Mouse (Mus musculus): ENCODE measurements around the gene Evc. TPM values are rescaled to one million over a fixed set of nuclear protein-coding genes. Genes with fewer than 3 reads are reported as not detected.

The Evc gene
- 10 to 100 TPM; 29.2 to 30.5 TPM for total RNA-seq (2021)
- long read RNA-seq, experiment 1, full-length matches to known transcripts: 1 of 29 reads
- long read RNA-seq, experiment 1, partial matches to known transcripts: 4 of 29 reads
- long read RNA-seq, experiment 1, other reads (novel, unspliced or antisense): 24 of 29 reads
- long read RNA-seq, experiment 2, full-length matches to known transcripts: 1 of 22 reads
- long read RNA-seq, experiment 2, partial matches to known transcripts: 3 of 22 reads
- long read RNA-seq, experiment 2, other reads (novel, unspliced or antisense): 18 of 22 reads

DNA sequence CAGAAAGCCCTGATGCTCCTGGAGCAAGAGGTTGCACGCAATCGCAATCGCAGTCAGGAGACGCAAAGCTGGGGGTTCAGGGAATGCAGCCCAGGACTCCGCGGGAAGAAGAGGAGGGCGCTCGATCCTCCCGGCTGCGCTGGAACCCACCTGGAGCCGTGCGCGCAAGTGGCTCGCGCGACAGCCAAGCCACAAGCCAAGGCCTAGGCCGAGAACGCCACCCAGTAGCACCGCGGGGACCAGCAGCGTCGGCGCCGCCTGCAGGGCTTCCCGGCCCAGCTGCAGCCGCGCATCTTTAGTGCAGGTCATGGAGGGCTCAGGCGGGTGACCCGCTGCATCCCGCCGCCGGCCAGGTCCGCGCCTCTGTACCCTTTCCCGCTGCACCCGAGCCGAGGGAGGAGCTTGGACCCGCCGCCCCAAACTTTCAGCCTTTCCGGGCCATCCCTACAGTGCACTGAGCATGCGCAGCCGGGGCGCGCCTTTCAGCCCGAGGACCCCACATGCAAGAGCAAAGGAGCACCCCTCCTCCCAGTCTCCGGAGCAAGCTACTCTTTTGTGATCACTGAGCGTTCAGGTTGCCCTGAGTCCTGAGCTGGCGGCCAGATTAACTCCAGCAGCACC lies at the start of gene Evc:
Gene Evc (minus strand): TSS at position 410 of the 621 bp plus-strand sequence.
- DNase-seq: peak; percentile 67

DNA sequence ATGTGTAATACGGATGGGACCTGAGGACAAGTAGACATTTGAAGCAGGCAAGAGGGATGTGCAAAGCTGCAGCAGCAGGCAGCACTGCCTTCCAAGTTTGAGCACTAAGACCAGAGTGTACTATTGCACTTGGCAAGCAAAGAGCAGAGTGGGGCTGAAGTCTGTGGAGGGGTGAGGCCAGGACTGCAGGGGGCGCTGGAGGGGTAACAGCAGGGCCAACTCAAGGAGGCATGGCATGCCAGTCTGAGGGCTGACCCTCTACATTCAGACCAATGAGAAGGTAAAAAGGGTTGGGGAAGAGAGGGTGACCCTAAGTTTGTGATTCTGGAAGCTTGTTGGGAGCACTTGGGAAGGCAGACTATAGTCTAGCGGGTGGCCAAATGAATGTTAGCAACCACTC lies 46.9 kb upstream of the Evc start:
- no peak for DNase-seq

DNA sequence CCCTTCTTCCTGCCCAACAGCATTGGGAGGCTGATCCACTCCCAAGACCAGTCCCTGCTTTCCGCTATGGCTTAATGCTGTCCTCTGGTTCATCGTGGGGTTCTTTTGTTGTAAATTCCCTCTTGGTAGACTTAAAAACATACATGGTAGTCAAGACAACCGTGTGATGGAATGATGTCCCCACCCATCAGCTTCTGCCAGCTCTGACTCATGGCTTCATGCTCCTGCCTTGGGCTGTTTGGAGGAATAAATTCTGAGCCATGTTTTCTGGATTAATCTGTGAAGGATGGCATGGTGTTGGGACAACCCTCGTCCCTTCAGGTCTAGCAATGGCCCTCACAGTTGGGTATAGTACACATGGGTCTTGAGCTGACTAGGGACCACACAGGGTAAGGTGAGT lies 43.9 kb upstream of the Evc start:
- DNase-seq: no peak

DNA sequence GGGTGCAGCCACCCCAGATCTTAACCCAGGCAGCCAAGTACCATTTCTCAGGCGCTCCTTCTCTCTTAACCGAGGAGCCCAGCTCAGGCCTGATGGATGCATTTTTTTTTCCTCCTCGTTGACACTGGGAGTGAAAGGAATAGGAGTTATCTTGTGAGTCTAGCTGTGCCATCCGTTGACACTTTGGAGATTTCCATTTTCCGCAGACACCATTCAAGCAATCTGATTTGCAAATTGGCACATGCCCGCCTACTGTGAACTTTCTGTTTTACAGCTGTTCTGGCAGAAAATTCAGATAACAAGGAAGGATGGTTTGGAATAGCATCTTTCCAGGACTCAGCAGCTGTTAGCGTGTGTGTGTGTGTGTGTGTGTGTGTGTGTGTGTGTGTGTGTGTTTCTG lies 40.7 kb upstream of the Evc start:
- DNase-seq: no peak

DNA sequence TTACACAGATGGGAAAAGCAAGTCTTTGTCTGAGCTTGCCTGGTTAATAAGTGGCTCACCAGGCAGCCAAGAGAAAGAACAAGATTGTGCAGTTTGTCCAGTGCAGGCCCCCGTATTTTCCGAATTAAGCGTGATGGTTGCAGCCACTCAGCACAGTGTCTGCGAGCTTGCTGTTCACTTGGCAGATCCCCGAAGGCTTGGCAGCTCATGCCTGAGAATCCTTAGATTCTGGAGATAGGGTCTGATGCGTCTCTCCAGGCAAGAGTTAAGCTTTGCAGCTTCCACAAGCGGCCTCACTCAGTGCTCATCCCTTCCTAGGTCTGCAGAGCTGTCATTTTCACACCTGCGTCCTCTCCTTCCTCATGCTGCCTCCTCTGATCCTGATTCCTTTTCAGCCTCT lies 32.1 kb upstream of the Evc start:
- DNase-seq: no peak

DNA sequence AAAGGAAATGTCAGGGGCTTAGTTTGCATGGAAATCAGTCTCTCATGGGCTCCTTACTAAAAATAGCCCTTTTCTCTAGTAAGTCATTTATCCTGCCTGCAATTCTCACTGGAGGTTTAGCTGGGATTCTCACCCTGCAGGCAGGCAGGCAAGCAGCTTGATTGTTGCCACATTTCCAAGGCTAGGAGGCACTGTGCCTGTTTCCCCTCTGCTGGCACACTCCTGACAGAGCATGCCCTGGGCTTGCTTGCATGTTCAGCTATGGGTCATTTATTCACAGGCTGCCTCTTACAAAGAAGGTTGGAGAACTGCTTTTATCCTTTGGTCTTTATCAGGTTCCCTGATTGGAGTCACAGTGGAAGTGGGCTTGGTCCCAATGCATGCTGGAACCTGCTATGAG lies 29.1 kb upstream of the Evc start:
- no peak for DNase-seq

DNA sequence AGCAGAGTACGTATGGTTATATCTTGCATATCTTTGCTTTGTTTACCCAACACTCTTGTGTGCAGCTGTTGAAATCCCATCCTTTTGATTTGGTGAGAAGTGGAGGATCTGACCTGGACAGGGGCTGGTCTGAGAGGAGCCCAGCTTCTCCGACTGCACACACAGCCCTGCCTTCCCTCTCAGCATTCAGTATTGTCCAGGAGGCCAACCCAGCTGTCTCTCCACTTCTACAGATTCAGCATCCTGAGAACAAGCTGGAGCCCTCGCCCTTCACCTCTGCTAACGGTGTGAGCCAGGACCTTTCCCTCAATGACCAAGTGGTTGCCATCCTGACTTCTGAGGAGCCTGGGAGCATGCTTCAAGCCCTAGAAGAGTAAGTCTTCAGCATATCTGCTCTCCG lies 26.6 kb upstream of the Evc start:
- DNase-seq: no peak

DNA sequence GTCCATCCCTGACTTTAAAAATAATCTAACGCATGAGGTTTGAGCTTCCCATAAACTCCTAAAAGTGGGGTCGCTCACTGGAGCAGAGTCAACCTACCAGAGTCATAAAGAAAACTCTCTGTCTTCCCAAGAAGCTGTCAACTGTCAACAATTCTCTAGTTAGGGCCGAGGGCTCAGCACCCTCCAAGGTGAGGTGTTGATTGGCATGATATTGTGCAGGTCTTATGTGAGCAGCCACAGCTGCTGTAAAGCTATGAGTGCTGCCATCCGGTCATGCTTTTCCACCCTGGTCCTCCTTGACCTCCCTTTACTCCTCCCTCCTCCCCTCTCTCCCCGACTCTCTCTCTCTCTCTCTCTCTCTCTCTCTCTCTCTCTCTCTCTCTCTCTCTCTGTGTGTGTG lies 25.9 kb upstream of the Evc start:
- no peak for DNase-seq

DNA sequence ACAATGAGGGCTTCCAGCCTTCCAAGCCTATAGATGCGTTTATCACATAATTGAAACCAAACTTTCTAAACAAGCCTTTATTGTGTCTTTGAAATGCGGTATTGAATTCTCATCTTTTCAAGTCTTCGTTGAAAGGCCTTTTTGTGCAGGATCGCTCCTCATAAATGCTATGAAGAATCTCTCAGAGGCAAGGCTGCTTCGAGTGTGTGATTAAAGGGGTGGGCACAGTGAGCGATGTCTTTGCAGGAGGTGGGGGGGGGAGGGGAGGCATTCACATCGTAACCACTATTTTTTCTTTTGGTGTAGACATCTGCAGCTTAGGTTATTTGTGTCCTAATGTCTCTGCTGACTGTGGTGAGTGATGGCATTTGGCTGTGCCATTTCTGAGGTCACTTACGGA lies 19.3 kb upstream of the Evc start:
- DNase-seq: no peak

DNA sequence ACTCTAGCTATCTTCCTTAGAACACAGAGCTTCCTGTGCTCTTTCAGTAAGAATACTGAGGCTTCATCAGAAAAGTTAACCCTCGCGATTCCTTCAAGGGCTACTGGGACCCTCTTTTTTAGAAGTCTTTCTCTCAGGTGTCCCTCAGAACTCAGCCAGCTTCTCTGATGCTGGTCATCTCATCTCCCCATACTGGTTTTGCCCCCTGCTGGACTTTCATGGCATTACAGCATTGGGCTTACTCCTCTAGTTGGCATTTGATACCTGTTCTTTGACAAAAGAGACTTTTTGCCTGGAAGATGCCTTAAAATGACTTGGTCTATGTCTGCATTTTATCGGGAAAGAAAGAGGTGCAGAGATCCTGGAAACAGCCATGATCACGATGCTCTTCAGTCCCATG lies 17.7 kb upstream of the Evc start:
- DNase-seq: no peak

DNA sequence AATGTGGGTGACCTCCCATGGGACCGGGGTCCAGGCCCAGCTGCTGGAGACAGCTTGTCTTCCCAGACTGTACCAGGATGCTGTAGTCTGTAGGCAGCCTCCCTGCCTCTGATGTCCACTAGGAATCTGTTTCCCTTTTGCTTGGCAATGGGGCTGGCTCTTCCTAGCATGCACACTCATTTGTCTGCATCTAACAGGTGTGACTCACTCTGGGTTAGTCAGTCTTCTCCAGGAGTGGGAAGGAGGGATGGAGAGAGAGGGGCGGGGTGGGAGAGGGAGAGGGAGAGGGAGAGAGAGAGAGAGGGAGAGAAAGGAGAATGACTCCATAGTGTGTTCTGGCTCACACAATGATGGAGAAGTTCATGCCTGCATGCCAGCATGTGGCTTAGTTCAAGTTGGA lies 15.1 kb upstream of the Evc start:
- DNase-seq: no peak

DNA sequence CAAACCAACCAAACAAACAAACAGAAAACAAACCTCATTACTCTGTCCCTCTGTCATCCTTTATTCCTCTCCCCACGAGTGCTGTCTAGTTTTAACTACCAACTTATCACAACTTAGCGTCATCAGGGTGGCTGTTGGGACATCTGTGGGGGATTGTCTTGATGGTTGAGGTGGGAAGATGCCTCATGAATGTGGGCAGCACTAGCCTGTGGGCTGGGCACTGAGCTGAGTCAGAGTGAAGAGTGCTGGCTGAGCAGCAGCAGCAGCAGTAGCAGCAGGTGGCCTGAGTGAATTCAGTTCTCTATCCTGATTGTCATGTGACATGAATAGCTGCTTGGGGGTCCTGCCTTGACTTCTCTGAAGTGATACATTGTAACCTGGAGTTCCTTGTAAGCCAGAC lies 7.3 kb upstream of the Evc start:
- no peak for DNase-seq

DNA sequence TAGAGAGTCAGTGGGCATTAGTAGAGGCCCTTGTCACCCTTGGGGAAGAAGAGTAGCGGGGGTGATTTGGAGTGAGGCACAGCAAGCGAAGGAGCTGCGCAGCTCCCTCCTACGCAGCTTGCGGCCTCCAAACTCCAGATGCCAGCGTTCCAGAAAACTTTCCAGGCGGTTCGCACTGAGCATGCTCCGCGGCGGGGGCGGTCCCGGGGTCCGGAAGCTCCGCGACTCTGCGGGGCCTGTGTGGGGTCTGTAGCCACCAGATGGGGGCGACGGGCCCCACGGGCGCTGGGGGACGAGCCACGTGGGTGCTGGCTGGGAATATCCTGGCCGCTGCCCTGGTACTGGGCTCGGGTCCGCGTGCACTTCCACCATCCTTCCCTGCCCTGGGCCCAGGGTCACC lies 1.6 kb upstream of the Evc start, which contains the start of gene Evc2:
Gene Evc2 (plus strand): TSS at position 212 of the 400 bp plus-strand sequence.
- DNase-seq: peak; percentile 71

DNA sequence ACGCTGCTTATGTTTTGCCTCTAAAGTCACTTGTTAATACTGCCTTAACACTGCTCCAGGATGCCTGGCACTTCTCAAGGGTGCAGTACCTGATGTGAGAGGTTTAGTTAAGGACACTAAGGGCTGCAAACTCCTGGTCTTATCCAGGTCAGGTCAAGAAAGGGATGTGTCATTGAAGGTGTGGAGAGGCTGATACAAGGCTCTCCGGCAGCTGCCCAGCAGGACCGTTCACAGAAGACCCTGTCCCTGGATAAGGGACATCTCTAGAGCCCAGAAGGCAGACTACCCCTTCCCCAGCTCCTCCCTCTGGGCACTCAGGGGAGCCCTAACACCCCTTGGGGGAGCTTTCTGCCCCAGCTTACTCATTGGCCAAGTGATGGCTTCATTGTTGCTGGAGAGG lies 1.0 kb upstream of the Evc start:
- no peak for DNase-seq

DNA sequence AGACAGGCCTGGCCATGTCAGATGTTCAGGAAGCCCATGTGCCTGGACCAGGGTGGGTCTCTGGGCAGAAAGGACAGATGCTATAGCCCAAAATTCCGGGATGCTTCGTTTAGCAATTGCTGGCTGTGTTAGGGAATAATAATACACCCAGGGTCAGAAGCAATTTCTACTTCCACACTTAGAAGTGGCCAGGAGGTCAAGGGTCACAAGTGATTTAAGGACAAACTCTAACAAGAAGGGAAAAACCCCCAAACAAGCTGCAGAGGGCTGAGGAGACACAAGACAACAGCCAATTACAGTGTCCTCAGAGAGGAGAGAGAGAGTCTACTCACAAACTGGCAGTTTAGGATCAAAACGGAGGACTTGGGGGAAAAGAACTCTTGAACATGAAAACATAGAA lies 1.6 kb downstream of the Evc start:
- DNase-seq: no peak

DNA sequence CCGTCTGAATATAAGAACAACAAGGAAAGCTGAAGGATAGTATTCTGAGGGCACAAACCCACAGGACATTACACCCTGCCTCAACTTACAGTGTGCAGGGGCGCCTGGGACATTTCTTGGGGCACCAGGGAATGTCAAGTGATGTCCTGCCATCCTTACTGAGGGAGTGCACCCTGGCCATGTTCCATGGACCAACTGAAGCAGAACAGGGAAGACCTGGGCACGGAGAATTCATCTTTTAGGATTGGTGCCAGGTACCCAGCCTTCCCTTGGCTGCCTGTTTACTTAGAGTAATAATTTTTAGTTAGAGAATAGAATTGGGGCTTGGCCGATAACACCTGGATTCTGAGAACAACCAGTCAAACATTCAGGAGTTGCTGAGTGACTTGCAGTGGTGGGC lies 4.6 kb downstream of the Evc start:
- DNase-seq: no peak

DNA sequence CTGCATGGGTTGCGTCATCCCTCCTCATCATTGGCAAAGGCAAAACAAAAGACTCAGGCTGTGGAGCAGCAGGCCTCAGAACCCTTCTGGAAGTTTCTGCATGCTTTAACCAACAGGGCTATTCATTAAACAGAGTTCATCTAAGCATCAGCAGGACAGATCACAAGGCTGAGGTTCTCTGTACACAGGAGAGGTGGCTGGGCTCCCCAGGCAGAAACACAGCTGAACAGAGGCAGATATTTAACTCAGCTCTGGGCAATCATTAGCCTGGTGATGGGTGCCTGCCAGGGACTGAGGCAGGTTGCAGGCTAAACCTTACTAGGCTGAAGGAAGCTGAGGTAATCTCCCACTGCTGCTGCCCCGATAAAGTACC lies 5.6 kb downstream of the Evc start:
- DNase-seq: no peak

DNA sequence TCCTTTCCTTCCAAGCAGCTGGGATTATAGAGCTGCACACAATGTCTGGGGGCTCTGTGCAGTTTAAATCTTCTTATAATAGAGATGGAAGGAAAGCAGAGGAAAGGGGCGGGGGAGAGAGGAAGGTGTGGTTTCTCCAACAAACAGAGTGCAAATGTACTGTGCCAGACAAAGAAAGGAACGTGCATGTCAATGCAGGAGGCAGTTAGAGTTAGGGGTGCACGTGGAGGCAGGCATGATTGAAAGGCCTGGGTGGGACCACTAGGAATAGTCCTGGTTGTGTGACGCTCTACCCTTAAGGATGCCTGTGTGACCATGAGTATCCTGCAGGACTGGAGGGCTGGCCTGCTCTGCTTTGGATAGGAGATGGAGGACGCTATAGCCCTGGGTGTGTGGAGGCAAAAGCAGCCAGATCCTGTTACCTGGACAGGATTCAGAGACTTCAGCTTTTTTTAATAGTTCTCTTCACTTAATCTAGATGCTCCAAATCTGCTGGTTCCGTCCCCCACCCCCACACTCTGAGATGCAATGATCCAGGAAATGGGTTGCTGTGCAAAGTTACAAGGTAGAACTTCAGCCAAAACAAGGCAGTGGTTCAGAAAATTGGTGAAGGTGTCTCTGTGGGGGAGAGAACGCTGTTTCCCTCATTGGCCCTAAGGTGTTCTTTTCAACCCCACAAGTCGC lies 6.1 kb downstream of the Evc start:
- no peak for DNase-seq

DNA sequence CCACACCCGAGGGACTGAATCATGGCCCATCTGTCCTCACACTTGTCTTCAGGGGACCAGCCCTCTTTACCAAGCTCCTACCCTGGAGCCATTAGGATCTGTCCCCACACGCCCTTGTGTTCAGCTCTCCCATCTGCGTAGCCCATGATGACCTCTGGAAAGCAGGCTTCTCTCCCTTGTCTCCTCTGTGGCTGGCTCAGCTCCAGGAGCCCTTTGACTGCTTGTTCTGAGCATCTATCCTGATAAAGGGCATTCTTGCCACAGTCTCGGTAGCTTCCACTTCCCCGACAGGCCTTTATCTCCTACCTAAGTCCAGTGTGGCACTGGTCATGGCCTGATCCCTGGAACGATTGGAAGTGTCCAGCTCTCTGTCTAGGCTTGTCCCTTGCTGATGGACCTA lies 10.0 kb downstream of the Evc start:
- DNase-seq: no peak

DNA sequence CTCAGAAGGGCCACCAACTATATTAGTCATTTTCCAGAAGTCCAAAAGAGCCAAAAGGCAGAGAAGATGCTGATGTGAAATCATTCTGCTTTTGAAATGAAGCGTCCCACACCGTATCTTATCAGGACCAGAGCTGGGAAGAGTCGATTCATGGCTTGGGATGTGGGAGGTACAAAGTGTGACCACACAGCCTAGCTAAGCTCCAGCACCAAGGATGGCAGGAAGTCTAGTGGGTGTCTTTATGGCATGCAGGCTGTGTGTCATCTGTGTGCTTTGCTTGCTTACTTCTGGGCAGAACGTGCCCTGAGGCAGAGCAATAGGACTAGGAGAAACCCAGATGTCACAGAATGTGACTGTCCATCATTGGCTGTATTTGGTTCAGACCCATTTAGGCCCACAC lies 15.9 kb downstream of the Evc start:
- no peak for DNase-seq

DNA sequence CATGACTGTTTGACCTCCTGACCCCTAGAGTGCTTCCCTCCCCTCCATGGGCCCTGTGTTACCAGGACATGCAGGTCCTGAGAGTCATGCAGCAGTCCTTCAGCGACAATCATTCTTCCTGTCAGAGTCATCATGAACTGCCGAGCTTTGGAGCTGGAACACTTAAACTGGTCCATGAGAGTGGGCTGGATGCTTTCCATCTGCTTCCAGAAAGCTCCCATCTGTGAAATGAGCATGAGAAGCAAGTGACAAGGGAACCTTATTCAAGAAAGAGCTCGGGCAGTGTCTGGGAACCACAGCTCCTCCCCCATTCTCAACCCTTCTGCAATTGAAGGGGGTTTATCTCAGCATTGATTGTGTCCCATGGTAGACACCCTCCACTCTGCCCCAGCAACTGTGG lies 16.5 kb downstream of the Evc start:
- DNase-seq: no peak

DNA sequence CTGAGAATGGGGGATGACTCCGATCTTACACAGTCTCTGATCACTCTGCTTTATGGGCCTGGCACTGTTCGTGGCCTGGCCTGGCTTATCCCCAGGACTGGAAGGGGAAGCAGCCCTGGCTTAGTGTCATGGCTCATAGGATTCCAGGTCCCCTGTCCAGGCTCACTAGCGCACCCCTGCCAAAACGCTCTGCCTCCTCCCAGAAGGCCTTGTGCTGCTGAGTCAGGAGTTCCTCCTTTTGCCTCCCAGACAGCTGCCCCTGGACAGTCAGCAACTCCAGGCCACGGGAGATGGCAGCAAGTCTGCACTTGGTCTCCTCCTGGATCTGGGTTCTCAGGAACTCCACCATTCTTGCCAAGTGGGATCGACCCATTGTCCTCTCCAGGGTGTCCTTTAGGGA lies 18.0 kb downstream of the Evc start:
- peak; percentile 71 for DNase-seq

DNA sequence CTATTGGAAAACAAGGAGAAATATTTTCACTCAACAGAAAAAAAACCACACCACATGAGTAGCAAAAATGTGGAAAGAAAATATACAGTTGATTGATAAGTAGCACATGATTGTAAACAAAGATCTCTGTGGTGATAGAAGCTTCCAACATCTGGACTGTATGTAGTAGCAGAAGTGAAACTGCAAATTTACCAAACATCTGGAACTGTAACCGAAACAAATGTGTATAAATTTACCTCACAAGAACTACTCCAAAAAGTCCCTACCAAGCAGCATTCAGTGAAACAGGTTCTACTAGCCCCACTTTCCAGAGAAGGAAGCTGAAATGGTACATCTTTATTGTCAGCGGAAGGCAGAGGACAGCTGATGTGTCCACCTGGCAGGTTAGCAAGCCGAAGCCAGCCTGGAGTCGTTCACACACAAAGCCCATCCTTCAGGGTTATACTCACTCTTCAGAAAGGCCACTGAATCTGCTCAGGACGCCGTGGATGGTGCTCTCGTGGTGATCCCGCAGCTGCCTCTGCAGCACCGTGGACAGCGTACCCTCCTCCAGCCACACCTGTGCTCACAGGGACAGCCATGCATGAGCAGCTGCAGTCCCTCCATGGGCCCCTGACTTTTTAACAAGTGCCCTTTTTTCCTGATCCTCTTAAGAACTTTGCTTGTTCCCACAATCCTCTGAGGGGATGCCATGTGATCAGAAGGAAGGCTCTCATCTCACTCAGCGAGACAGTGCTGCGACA lies 23.5 kb downstream of the Evc start:
- DNase-seq: no peak

Data from gastrocnemius, postnatal 25 days (tissue).